Mouse (Mus musculus) MEL (cell line): ENCODE results near the gene Rexo5. TPM values are rescaled to one million over a fixed set of nuclear protein-coding genes. Genes with fewer than 3 reads are reported as not detected.

ENCODE experiments used
- DNase-seq: peaks from one replicate; pipeline ENCODE4 v3.0.0; 2011; ENCODE audit warnings: low read depth, low spot score
- H3K27ac ChIP-seq: 2 replicates; pipeline ENCODE4 v1.5.1; 2012; ENCODE audit warnings: low read depth, mild to moderate bottlenecking, control low read depth, low read length, moderate library complexity; ENCODE audit not compliant: control insufficient read depth
- H3K27me3 ChIP-seq, 2 experiments: fragments of 150-350 bp in 1 of 2; sonication (generic) in 1 of 2; 2 replicates each; pipeline ENCODE4 v1.6.1; 2012; ENCODE audit warnings: low read length in 2 of 2, mild to moderate bottlenecking in 2 of 2, improper control_type of control experiment in 1 of 2, moderate library complexity in 1 of 2; ENCODE audit not compliant: insufficient read depth in 2 of 2, control insufficient read depth in 1 of 2
- H3K36me3 ChIP-seq, 2 experiments: 2 replicates each; pipeline ENCODE4 v1.6.1; 2012 to 2014; ENCODE audit warnings: low read length in 2 of 2, improper control_type of control experiment in 1 of 2, inconsistent platforms in 1 of 2, mild to moderate bottlenecking in 1 of 2; ENCODE audit not compliant: insufficient read depth in 2 of 2, control insufficient read depth in 1 of 2
- H3K4me1 ChIP-seq, 2 experiments: fragments of 150-350 bp in 1 of 2; sonication (generic) in 1 of 2; 2 replicates each; pipeline ENCODE4 v1.6.1; 2012; ENCODE audit warnings: low read length in 2 of 2, improper control_type of control experiment in 1 of 2, mild to moderate bottlenecking in 1 of 2; ENCODE audit not compliant: insufficient read depth in 2 of 2, control insufficient read depth in 1 of 2
- H3K4me3 ChIP-seq, 2 experiments: fragments of 150-350 bp in 1 of 2; sonication (generic) in 1 of 2; 2 replicates each; pipeline ENCODE4 v1.5.1; 2012; ENCODE audit warnings: low read depth in 2 of 2, low read length in 2 of 2, mild to moderate bottlenecking in 2 of 2, moderate library complexity in 2 of 2, control low read depth in 1 of 2, improper control_type of control experiment in 1 of 2; ENCODE audit not compliant: control insufficient read depth in 1 of 2, insufficient read depth in 1 of 2
- H3K79me2 ChIP-seq: 2 replicates; pipeline ENCODE4 v1.6.1; 2012; ENCODE audit warnings: mild to moderate bottlenecking, low read length, moderate library complexity; ENCODE audit not compliant: control insufficient read depth, poor library complexity, insufficient read depth
- H3K9ac ChIP-seq: 2 replicates; pipeline ENCODE4 v1.6.1; 2012; ENCODE audit warnings: low read depth, mild to moderate bottlenecking, control low read depth, low read length, moderate library complexity; ENCODE audit not compliant: control insufficient read depth, poor library complexity, severe bottlenecking
- H3K9me3 ChIP-seq: fragments of 150-350 bp; sonication (generic); replicated peaks from 2 replicates; pipeline ENCODE4 v1.6.1; 2012; ENCODE audit warnings: mild to moderate bottlenecking, low read length, improper control_type of control experiment, moderate library complexity; ENCODE audit not compliant: insufficient read depth
- BHLHE40 ChIP-seq: IDR thresholded peaks from 2 replicates; pipeline ENCODE4 v1.6.1; 2012; ENCODE audit warnings: low read depth, mild to moderate bottlenecking, inconsistent platforms, low read length, improper control_type of control experiment, borderline replicate concordance
- CHD1 ChIP-seq: IDR thresholded peaks from 2 replicates; pipeline ENCODE4 v1.6.1; 2012; ENCODE audit warnings: low read depth, mild to moderate bottlenecking, inconsistent platforms, low read length, improper control_type of control experiment
- ELF1 ChIP-seq: IDR thresholded peaks from 2 replicates; pipeline ENCODE4 v1.6.1; 2014; ENCODE audit warnings: low read depth, mild to moderate bottlenecking, inconsistent platforms, low read length, improper control_type of control experiment, moderate library complexity
- EP300 ChIP-seq, 2 experiments: IDR thresholded peaks; 2 replicates each; pipeline ENCODE4 v1.6.1; 2011; ENCODE audit warnings: improper control_type of control experiment in 2 of 2, low read length in 2 of 2, low read depth in 1 of 2, mild to moderate bottlenecking in 1 of 2
- ETS1 ChIP-seq: IDR thresholded peaks from 2 replicates; pipeline ENCODE4 v1.6.1; 2012; ENCODE audit warnings: low read depth, mild to moderate bottlenecking, inconsistent platforms, low read length, improper control_type of control experiment, moderate library complexity
- GATA1 ChIP-seq: IDR thresholded peaks from 2 replicates; pipeline ENCODE4 v1.6.1; 2011; ENCODE audit warnings: low read depth, low read length, improper control_type of control experiment
- JUND ChIP-seq: IDR thresholded peaks from 2 replicates; pipeline ENCODE4 v1.6.1; 2011; ENCODE audit warnings: low read depth, mild to moderate bottlenecking, improper control_type of control experiment, low read length
- KAT2A ChIP-seq: conservative IDR thresholded peaks from 2 replicates; pipeline ENCODE4 v1.6.1; 2012; ENCODE audit warnings: low read depth, low read length, improper control_type of control experiment, inconsistent platforms
- MAFK ChIP-seq: IDR thresholded peaks from 2 replicates; pipeline ENCODE4 v1.6.1; 2011; ENCODE audit warnings: low read depth, mild to moderate bottlenecking, low read length, improper control_type of control experiment, borderline replicate concordance
- MAZ ChIP-seq: IDR thresholded peaks from 2 replicates; pipeline ENCODE4 v1.6.1; 2012; ENCODE audit warnings: low read depth, mild to moderate bottlenecking, inconsistent platforms, low read length, improper control_type of control experiment
- MEF2A ChIP-seq: IDR thresholded peaks from 2 replicates; pipeline ENCODE4 v1.6.1; 2014; ENCODE audit warnings: low read depth, mild to moderate bottlenecking, inconsistent platforms, low read length, improper control_type of control experiment; ENCODE audit not compliant: poor library complexity, insufficient replicate concordance, severe bottlenecking; ENCODE audit errors: extremely low read depth
- MXI1 ChIP-seq: IDR thresholded peaks from 2 replicates; pipeline ENCODE4 v1.6.1; 2011; ENCODE audit warnings: mild to moderate bottlenecking, low read depth, low read length, improper control_type of control experiment
- NELFE ChIP-seq: IDR thresholded peaks from 2 replicates; pipeline ENCODE4 v1.6.1; 2011; ENCODE audit warnings: low read depth, low read length, improper control_type of control experiment
- POLR2AphosphoS2 ChIP-seq: IDR thresholded peaks from 2 replicates; pipeline ENCODE4 v1.6.1; 2011; ENCODE audit warnings: low read length, improper control_type of control experiment
- RCOR1 ChIP-seq: IDR thresholded peaks from 2 replicates; pipeline ENCODE4 v1.6.1; 2012; ENCODE audit warnings: low read depth, mild to moderate bottlenecking, inconsistent platforms, low read length, improper control_type of control experiment
- SIN3A ChIP-seq: IDR thresholded peaks from 2 replicates; pipeline ENCODE4 v1.6.1; 2012; ENCODE audit warnings: low read length, improper control_type of control experiment, inconsistent platforms
- SMC3 ChIP-seq: IDR thresholded peaks from 2 replicates; pipeline ENCODE4 v1.6.1; 2011; ENCODE audit warnings: low read depth, low read length, improper control_type of control experiment
- TAL1 ChIP-seq: IDR thresholded peaks from 2 replicates; pipeline ENCODE4 v1.6.1; 2012; ENCODE audit warnings: mild to moderate bottlenecking, inconsistent platforms, low read length, moderate library complexity, mixed read lengths
- TBP ChIP-seq: IDR thresholded peaks from 2 replicates; pipeline ENCODE4 v1.8.0; 2011; ENCODE audit warnings: low read depth, low read length, improper control_type of control experiment
- TCF12 ChIP-seq: IDR thresholded peaks from 2 replicates; pipeline ENCODE4 v1.6.1; 2014; ENCODE audit warnings: low read depth, mild to moderate bottlenecking, inconsistent platforms, low read length, improper control_type of control experiment, moderate library complexity
- USF1 ChIP-seq: IDR thresholded peaks from 2 replicates; pipeline ENCODE4 v1.6.1; 2014; ENCODE audit warnings: low read depth, mild to moderate bottlenecking, inconsistent platforms, low read length, improper control_type of control experiment, moderate library complexity
- USF2 ChIP-seq, 2 experiments: IDR thresholded peaks; 2 replicates each; pipeline ENCODE4 v1.6.1; 2011 to 2012; ENCODE audit warnings: improper control_type of control experiment in 2 of 2, low read length in 2 of 2, borderline replicate concordance in 1 of 2, inconsistent platforms in 1 of 2, low read depth in 1 of 2, mild to moderate bottlenecking in 1 of 2; ENCODE audit not compliant: insufficient read depth in 1 of 2
- ZKSCAN1 ChIP-seq: IDR thresholded peaks from 2 replicates; pipeline ENCODE4 v1.6.1; 2012; ENCODE audit warnings: low read depth, mild to moderate bottlenecking, inconsistent platforms, low read length, improper control_type of control experiment, moderate library complexity
- polyA plus RNA-seq, 2 experiments: library from polyadenylated mRNA; stranded (reverse) in 1 of 2; unstranded in 1 of 2; fragments of >175 nt in 1 of 2; fragments of >200 nt in 1 of 2; gene quantifications; 2 replicates each; pipeline versions ENCODE4 v1.2.1 to v1.2.4; 2012; ENCODE audit warnings: low replicate concordance in 2 of 2, low read depth in 1 of 2; ENCODE audit not compliant: insufficient read length in 2 of 2, insufficient read depth in 1 of 2, missing spikeins in 1 of 2
- total RNA-seq: library from RNA; depleted of rRNA; stranded (reverse); fragments of 300-350 nt; gene quantifications from 2 replicates; pipeline ENCODE4 v1.2.3, GENCODE M21; 2012

Gene Rexo5
- total and polyA plus RNA-seq, 3 experiments: 11.7 to 18.3 TPM; not detected in 1

DNA sequence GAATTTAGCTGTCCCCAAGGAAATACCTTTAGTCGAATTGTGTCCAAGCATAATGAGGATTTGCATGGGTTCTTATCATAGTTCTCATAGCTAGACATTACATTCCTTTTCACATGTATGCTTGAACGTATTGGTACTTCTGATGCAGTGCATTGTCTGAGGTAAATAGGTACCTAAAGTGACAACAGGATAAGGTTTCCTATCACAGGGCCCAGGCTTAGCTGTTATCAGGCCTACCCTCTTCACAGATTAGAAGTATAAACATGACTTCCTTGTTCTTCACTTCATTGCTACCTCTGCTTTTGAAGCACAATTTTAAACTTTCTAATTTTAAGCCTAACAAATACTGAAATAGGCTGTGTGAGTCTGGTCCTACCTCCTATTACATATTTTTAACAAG lies 51.7 kb downstream of the Rexo5 start:
- no peak overlapping the region for H3K4me3 ChIP-seq
- peaks cover 11 to 13% of the 10 kb centered on the region in 2 experiments for H3K36me3 ChIP-seq
- peaks cover 6 to 12% of the 10 kb centered on the region in 2 experiments for H3K4me1 ChIP-seq
- TF ChIP-seq JUND (no peak), TAL1 (peak; percentile 57), BHLHE40 (no peak), GATA1 (peak; percentile 95), MEF2A (peak; percentile 55; the same call in 1 of the 2 replicates), ELF1 (peak; percentile 50; the same call in 1 of the 2 replicates), USF1 (no peak), KAT2A (0 out of 2 replicates have a peak, but pooled peaks have one; percentile 16), USF2 (IDR thresholded peaks at IDR 0.05; ENCODE audit: borderline replicate concordance in 1 of 2, insufficient read depth in 1 of 2, low read depth in 1 of 2, low read length in 2 of 2) (no peak), RCOR1 (peak; percentile 80), ETS1 (peak; percentile 77), SMC3 (peak; percentile 10; the same call in 1 of the 2 replicates), NELFE (no peak), MAZ (no peak), TBP (no peak), CHD1 (no peak), SIN3A (peak; percentile 54), ZKSCAN1 (no peak), MAFK (peak; percentile 41; the same call in 1 of the 2 replicates), EP300 (IDR thresholded peaks at IDR 0.05; ENCODE audit: low read depth in 1 of 2, low read length in 2 of 2) (peak; percentile 87 to 95), POLR2AphosphoS2 (0 out of 2 replicates have a peak, but pooled peaks have one; percentile 25), TCF12 (peak; percentile 92), MXI1 (peak; percentile 55)
- H3K27me3 ChIP-seq: no peaks in the 10 kb centered on the region
- H3K79me2 ChIP-seq: no peaks in the 10 kb centered on the region
- H3K9ac ChIP-seq: no peak overlapping the region
- DNase-seq: peak; percentile 40
- no peaks in the 10 kb centered on the region for H3K9me3 ChIP-seq
- H3K27ac ChIP-seq: 0 out of 2 replicates have a peak overlapping the region, but pooled peaks have one; percentile 9
